Mouse (Mus musculus): ENCODE results near the gene Asb7. TPM values are rescaled to one million over a fixed set of nuclear protein-coding genes. Genes with fewer than 3 reads are reported as not detected.

Gene Asb7
- total RNA-seq, 2 experiments from 2014 or later = 8.4 to 8.6 TPM

GRCm38 (mm10) chr7:66660972-66661371, 28.4 kb downstream of the Asb7 start:
- ATAC-seq (replicated peaks; ENCODE audit: low FRiP score, low TSS enrichment, poor library complexity, severe bottlenecking) = no peak

- ATAC-seq (replicated peaks; ENCODE audit: low FRiP score, low TSS enrichment, poor library complexity, severe bottlenecking) = no peak
Observed at GRCm38 (mm10) chr7:66660291-66660690, 29.1 kb downstream of the Asb7 start.

- ATAC-seq (replicated peaks; ENCODE audit: low FRiP score, low TSS enrichment, poor library complexity, severe bottlenecking) = no peak
Observed at GRCm38 (mm10) chr7:66655471-66655870, 33.9 kb downstream of the Asb7 start.

GRCm38 (mm10) chr7:66653596-66653995, 35.8 kb downstream of the Asb7 start:
- no peak for ATAC-seq (replicated peaks; ENCODE audit: low FRiP score, low TSS enrichment, poor library complexity, severe bottlenecking)

GRCm38 (mm10) chr7:66652216-66652615, 37.2 kb downstream of the Asb7 start:
- peak; percentile 87 for ATAC-seq (replicated peaks; ENCODE audit: low FRiP score, low TSS enrichment, poor library complexity, severe bottlenecking)

GRCm38 (mm10) chr7:66650883-66651282, 38.5 kb downstream of the Asb7 start:
- ATAC-seq (replicated peaks; ENCODE audit: low FRiP score, low TSS enrichment, poor library complexity, severe bottlenecking) = no peak

GRCm38 (mm10) chr7:66649181-66649580, 40.2 kb downstream of the Asb7 start:
- no peak for ATAC-seq (replicated peaks; ENCODE audit: low FRiP score, low TSS enrichment, poor library complexity, severe bottlenecking)

- no peak for ATAC-seq (replicated peaks; ENCODE audit: low FRiP score, low TSS enrichment, poor library complexity, severe bottlenecking)
Observed at GRCm38 (mm10) chr7:66645736-66646135, 43.7 kb downstream of the Asb7 start.

- no peak for ATAC-seq (replicated peaks; ENCODE audit: low FRiP score, low TSS enrichment, poor library complexity, severe bottlenecking)
Observed at GRCm38 (mm10) chr7:66633351-66633750, 56.0 kb downstream of the Asb7 start.

- ATAC-seq (replicated peaks; ENCODE audit: low FRiP score, low TSS enrichment, poor library complexity, severe bottlenecking) = no peak
Observed at GRCm38 (mm10) chr7:66630154-66630800, 59.1 kb downstream of the Asb7 start.

GRCm38 (mm10) chr7:66629419-66629818, 60.0 kb downstream of the Asb7 start:
- ATAC-seq (replicated peaks; ENCODE audit: low FRiP score, low TSS enrichment, poor library complexity, severe bottlenecking) = no peak

GRCm38 (mm10) chr7:66623436-66623835, 66.0 kb downstream of the Asb7 start:
- ATAC-seq (replicated peaks; ENCODE audit: low FRiP score, low TSS enrichment, poor library complexity, severe bottlenecking) = no peak

GRCm38 (mm10) chr7:66601846-66602245, 87.5 kb downstream of the Asb7 start:
- ATAC-seq (replicated peaks; ENCODE audit: low FRiP score, low TSS enrichment, poor library complexity, severe bottlenecking) = no peak

GRCm38 (mm10) chr7:66600622-66601610, 88.5 kb downstream of the Asb7 start:
- no peak for ATAC-seq (replicated peaks; ENCODE audit: low FRiP score, low TSS enrichment, poor library complexity, severe bottlenecking)

GRCm38 (mm10) chr7:66600126-66600525, 89.3 kb downstream of the Asb7 start:
- ATAC-seq (replicated peaks; ENCODE audit: low FRiP score, low TSS enrichment, poor library complexity, severe bottlenecking) = no peak

- ATAC-seq (replicated peaks; ENCODE audit: low FRiP score, low TSS enrichment, poor library complexity, severe bottlenecking) = no peak
Observed at GRCm38 (mm10) chr7:66597900-66598299, 91.5 kb downstream of the Asb7 start.

Other genes with a start within 250 kb of the Asb7 start
- gene Lins1, start 293 bp upstream of the Asb7 start, total RNA-seq (2014; fragmentation: Nextera tagmentation) = 6.5 and 16.3 TPM in 2 replicates
- gene Lins1, start 293 bp upstream of the Asb7 start, total RNA-seq (2017) = 9.4 and 13.2 TPM in 2 replicates
- gene Cers3, start 53.9 kb upstream of the Asb7 start, total RNA-seq (2014; fragmentation: Nextera tagmentation) = 0.10 TPM in 1 of 2 replicates, not detected in the other
- 0.52 TPM in 1 of 2 replicates, not detected in the other for gene Cers3, start 53.9 kb upstream of the Asb7 start, total RNA-seq (2017)
- gene Adamts17, start 150.1 kb upstream of the Asb7 start, total RNA-seq (2014; fragmentation: Nextera tagmentation) = 1.2 TPM in 1 of 2 replicates, not detected in the other
- gene Adamts17, start 150.1 kb upstream of the Asb7 start, total RNA-seq (2017) = not detected in 2 replicates

Measured in megakaryocyte-erythroid progenitor cell, adult 5-6 weeks (primary cell).